Mouse (Mus musculus): ENCODE measurements around the gene Rab6a.
"Not testable (repeated sequence)": the region's sequence is repeated elsewhere in the genome, so short reads cannot be mapped to it uniquely, and the experiment has no call there.

Gene Rab6a

DNA sequence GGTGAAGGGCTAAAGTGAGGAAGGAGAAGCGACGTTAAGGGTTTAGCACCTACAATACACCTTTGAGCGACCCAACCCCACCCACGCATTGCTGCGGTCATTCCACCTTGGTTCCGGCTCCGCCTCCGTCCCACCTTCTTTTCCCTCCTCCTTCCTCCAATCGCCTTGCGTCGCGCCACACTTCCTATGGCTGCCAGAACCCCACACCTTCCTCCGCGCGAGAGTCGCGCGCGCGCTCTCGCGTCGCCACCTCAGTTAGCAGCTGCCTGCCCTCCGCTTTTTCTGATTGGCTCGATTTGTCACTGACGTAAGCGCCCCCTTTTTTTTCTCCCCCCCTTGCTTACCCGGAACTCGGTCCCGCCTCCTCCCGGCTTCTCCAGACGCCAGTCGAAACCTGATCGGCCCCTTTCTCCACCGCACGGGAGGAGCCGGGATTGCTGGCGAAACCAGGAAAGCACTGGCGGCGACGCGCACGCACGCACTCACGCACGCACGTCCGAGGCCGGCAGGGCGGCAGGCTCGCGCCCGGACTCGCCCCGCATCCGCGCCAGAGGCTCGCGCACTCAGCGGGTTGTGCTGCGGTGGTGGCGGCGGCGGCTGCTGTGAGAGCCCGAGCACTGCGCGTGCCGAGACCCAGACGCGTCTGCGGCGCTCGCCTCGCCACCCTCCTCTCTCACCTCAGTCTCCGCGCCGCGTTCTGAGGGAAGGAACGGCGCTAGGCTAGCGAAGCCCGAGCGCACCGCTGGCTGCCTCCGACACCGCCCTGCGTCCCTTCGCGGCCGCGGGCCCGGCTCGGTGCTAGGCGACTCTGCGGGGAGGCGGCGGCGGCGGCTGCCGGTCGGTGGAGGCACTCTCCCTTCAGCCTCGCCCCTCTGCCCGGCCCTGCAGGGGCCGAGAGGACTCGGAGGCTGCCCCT lies at the start of gene Rab6a:
Gene Rab6a (plus strand): TSS at position 197 of the 916 bp plus-strand sequence.
- in situ Hi-C loops (cut with MboI, MseI), result no loop called here

DNA sequence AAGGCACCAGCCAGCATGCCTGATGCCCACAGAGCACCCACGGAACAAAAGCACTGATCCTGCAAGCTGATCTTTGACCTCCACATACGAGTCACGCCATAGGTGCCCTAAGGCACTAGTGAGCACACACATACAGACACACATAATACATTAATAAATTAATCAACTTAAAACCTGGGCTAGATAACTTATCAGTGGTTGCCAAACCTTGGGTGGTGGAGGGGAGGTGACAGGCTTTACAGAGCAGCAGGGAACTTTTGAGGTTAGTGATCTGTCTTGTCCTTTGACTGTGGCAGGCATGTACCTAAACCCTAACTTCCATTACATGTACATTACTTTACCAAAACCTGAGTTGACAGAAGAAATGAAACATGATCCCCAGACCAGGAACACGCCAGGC lies 47.9 kb upstream of the Rab6a start:
- in situ Hi-C loops (cut with MboI, MseI), result no loop called here

DNA sequence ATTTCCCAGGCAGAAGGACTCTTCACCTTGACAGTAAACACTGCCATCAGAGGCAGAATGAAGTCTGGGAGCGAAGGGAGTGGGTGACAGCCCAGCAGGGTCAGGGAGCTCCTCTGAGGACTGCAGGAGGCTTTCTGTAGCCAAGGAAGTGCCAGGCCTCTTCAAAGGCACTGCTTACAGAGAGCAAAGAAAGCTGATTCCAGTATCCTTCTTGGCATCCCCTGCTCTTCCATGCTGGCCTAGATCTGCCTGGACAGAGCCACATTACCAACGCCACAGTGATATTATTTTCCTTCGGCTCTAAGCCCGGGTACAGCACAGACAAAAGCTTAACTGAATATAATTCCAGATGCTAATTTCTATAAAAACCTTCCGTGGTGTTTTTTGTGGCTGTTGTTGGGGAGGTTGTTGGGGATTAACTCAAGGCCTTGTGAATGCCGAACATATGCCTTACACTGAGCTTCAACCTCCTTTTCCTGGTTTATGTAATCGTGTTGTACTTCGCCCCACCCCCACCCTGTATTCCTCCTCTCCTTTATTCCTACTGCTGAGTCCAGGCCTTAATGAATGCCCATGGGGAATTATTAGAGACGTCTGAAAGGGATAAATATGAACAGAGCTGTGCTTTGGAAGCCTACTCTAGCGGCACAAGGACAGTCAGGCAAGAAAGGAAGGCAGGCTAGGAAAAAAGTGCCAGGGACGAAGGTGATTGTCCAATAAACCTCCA lies 45.2 kb upstream of the Rab6a start:
- in situ Hi-C loops (cut with MboI, MseI), result no loop called here

DNA sequence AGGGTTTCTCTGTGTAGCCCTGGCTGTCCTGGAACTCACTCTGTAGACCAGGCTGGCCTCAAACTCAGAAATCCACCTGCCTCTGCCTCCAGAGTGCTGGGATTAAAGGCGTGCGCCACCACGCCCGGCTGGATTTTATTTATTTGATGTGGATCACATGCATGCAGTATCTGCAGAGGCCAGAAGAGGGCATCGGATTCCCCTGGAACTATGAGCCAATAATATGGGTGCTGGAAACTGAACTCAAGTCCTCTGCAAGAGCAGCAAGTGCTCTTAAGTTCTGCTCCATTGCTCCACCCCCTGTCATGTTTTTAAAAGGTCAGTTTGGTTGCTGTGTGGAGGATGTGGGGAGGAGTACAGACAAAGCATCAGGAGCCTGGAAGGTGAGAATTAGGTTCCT lies 40.0 kb upstream of the Rab6a start:
- in situ Hi-C loops (cut with MboI, MseI), result not testable (repeated sequence)

DNA sequence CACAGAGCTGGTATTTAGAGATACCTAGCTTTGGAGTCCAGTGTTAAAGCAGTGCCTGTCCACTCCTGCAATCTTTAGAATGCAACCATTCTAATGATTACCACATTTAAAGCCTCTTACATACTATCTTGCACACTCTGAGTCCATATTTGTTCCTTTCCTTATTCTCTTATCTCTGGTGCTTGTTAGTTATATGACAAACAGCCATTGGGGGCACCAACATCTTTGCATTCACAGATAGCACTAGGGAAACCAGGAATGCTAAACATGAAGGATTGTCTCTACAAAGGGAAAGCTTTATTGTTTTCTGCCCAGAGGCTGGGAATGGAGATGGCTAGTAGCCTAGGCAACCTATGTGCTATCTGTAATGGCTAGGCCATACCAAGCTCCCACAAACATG lies 37.3 kb upstream of the Rab6a start:
- in situ Hi-C loops (cut with MboI, MseI), result no loop called here

DNA sequence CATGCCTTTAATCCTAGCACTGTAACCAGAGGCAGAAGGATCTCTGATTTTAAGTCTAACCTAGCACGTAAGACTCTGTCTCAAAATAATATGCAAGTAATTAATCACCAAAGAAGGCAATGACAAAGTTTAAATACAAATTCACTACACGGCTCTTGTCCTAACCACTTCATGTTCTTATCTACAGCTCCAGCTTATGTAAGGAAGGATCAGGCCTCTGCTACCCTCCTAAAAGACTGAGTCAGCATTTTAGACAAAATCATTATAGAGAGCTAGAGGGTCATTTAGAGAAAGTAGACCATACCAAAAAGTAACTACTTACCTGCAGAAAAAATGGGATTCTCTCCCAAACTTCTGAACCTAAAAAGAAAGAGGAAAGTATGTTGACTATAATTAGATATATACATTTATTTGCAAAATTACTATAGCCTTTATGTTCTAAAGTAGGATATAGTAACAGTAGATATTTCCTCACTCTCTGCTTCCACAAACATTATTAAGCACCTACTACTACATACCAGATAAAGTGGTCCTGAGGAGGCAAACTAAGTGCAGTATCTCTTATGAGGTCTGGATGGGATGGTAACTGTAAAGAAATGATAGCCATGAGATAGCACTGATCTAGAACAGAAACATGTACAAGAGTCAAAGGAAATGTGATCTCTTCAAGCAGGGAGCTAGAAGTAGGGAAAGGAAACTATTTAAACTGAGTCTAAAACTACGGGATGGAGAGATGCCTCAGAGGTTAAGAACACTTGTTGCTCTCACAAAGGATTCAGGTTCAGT lies 36.1 kb upstream of the Rab6a start:
- in situ Hi-C loops (cut with MboI, MseI), result no loop called here

DNA sequence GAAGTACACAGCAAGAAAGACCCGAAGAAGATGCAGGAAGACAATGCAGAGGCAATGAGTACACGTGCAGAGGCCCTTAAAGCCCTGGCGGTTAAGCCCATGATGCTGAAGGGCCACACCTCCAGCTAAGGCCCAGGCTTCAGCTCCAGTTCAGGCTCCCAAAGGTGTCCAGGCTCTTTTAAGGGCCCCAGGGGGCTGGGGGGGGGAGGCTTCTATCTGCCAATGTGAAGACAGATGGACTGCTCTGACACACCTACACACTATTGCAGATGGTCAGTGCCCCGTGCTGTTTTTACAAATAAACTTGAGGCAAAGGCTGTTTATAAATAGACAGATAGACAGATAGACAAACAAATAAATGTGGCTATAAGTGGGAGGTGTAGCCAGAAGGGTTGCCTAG lies 35.1 kb upstream of the Rab6a start:
- in situ Hi-C loops (cut with MboI, MseI), result no loop called here

DNA sequence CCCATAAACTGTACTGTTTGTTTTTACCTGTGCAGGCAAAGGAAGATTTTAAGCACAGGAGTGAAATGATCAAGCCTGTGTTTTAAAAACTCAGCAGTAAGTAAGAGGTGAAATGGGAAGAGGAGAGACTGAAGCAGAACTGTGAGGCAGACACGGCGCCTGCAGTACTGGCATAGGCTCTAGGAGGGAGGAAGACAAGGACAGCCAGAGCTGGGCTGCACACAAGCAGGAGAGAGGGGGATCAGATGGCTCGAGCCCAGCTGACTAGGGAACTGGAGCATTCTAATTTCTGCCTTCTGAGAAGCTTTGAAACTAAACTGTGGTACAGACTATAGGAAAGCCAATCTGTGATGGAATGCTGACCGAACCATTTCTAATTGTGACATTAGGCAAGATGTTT lies 34.5 kb upstream of the Rab6a start:
- in situ Hi-C loops (cut with MboI, MseI), result no loop called here

DNA sequence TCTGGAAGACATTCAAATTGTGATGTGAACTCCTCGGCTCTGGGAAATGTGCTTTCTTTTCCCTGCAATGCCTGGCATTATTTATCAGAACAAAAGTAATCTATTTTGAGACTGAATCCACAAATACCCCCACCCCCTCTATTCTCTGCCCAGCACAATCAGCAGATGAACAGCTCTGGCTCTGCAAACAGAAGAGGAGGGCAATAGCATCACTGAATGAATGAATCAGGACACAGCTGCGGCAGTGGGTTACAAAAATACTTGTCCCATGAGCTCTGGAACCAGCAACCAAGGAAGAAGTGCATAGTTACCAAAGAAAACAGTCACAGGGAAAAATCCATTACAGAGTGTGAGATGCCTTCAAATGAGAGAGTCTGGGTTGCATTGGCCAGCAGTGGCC lies 28.4 kb upstream of the Rab6a start:
- in situ Hi-C loops (cut with MboI, MseI), result no loop called here

DNA sequence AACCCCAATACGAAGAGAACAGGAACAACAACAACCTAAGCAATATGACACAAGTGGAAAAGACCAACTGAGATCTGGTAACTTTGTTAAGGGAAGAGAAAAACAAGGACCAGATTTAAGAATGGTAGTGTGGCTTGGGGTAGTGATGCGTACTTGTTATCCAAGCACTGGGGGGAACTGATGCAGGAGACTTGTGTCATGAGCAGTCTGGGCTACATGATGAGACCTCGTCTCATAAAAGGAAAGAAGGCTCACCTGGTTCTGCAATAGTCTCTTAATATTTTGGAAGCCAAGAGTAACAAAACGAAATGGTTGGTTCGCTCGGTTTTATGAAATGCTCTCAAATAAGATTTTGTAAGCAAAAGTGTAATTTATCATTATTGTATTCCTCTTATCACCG lies 25.0 kb upstream of the Rab6a start:
- in situ Hi-C loops (cut with MboI, MseI), result no loop called here

DNA sequence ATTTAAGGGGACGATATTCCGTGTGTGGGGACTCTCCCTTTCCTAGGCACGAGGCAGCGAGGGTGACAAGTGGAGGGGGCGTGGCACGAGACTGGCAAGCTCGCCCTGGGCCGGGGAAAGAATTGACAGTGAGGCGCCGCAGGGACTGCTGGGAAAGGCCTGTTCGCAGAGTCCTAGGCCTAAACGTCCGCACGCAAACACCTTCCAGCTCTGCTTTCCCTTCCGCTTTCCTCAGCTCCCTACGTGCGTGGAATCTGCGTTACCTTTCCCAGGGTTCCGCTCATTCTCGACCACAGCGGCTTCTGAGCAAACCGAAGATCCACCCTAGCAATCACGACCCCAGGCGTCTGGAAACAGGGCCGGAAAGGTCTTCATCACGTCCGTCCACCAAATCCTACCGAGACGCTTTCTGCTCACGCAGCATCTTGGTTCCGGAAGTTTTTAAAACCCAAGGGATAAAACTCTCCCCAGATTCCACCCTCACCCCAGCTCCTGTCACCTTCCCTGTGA lies 24.4 kb upstream of the Rab6a start:
- in situ Hi-C loops (cut with MboI, MseI), result no loop called here

DNA sequence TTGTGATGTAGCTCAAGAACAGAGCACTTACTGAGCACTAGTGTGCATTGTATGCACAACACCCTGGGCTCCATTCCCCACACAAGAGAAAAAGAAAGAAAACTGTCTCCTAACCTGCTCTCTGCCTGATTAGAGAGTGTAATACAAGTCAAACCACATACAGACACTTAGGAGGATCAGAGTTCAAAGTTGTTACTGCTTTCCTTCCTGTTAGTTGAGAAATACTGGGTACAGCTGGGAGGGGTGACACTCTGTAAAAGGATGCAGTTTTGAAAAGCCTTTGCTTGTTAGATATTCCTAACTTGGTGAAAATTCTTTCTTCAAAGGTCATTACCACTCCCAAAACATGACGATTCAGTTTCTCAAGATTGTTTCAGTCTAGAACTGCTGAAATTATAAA lies 17.4 kb upstream of the Rab6a start:
- in situ Hi-C loops (cut with MboI, MseI), result no loop called here

DNA sequence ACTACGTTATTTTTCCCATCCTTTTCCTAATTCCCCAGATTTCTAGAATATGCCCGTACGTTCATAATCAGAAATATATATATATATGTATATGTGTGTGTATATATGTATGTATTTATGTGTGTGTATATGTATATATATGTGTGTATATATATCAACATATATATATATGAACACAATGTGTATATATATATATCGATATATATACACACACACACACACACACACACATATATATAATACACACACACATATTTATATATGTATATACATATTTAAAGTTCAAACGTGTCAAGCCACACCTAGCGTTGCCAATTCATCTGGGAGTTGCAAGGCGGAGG lies 16.7 kb upstream of the Rab6a start:
- in situ Hi-C loops (cut with MboI, MseI), result no loop called here

DNA sequence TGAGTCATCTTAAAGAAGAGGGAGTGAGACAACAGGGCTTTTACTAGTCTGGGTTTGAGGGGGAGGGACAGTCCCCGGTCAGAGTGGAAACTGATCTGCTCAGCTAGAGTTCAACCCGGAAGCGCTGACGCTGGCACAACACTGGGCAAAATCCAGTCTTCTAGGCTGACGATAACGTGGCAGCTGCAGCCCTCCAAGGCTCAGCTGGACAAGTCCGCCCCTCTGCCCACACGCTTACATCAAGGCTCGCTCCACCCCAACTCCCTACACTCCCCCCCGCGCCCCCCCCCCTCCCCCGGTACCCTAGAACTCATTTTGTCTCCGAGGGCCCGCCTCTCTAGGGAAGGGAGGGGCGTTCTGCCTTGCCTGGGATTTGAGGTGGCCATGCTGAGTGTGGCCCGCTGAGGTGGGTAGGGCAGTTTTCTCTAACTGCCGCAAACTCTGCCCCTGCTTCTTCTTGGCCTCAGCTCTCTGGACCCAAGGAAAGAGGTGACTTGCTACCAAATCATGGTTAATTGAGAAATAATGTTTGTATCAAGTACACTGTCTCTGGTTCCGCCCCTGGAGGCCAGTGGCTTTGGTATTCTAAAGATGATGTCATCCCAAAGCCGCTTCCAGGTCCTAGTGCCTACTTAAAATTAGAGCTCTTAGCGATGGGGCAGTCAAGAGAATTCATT lies 16.2 kb upstream of the Rab6a start:
- in situ Hi-C loops (cut with MboI, MseI), result no loop called here

DNA sequence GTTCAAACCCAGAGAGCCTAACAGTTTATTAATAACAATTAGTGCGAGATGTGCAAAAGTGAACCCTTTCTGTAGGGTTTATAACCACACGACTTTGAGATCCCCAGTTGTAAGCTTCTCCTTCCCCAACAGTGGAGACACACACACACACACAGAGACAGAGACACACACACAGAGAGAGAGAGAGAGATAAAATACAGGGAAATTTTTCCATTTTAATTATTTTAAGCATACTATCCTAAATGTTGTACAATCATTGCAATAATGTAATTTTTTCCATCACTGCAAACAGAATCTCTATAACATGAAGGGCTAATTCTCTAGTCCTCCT lies 15.7 kb upstream of the Rab6a start:
- in situ Hi-C loops (cut with MboI, MseI), result no loop called here

DNA sequence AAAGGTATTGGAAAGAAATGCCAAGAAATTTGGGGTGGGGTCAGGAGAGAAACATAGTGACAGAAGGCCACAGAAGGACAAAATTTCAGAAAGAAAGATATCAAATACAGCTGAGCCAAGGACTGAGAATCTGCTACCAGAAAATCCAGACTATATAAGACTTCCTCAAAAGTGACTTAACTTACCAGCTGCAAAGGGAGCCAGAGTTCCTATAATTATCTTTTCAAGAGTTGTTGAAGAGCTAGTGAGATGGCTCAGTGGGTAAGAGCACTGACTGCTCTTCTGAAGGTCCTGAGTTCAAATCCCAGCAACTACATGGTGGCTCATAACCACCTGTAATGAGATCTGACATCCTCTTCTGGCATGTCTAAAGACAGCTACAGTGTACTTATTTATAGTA lies 13.9 kb upstream of the Rab6a start:
- in situ Hi-C loops (cut with MboI, MseI), result no loop called here

DNA sequence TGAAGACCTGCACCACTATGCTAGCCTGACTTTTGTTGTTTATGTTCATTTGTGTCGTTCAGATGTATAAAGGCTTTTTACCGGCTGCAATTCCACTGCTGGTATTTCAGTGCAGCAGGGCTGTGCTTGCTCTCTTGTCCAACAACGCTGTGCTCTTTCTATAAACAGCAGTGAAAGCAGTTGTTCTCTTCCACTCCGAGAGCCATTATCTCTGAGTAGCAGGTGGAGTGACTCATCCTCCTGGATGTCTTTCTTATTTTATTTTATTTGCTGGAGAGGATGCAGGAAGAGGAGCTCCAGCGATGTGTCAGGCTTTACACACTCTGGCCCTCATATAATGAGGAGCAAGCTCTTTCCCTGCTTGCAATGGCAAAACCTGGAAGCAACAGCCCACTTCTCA lies 7.0 kb upstream of the Rab6a start:
- in situ Hi-C loops (cut with MboI, MseI), result no loop called here

DNA sequence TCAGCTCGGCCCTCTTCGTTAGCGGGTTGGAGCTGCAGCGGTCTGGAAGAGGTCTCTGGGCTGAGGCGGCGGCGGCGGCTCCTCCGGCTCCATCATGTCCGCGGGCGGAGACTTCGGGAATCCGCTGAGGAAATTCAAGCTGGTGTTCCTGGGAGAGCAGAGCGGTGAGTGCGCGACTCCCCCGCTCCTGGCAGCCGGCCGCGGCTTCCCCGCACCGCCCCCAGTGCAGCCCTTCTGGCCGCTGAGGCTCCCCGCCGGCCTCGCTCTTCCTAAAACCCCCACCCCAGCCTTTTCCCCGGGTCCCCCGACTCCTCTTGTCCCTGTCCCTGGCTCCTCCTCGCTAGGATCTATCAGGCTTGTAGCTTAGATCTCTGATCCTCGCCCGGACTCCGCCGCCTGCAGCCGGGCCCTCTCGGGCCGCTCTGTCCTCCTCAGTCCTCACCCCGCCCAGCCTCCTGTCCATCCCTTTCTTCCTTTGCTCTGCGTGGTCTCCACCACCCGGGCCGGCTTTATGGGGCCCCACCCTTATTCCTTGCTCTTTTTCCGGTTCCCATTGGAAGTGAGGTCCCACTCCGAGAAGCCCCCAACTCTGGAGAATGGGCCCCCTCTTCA lies 1.0 kb downstream of the Rab6a start, which contains the start of gene Mrpl48:
Gene Mrpl48 (minus strand): TSS at position 172 of the 612 bp plus-strand sequence.
- in situ Hi-C loops (cut with MboI, MseI), result no loop called here

DNA sequence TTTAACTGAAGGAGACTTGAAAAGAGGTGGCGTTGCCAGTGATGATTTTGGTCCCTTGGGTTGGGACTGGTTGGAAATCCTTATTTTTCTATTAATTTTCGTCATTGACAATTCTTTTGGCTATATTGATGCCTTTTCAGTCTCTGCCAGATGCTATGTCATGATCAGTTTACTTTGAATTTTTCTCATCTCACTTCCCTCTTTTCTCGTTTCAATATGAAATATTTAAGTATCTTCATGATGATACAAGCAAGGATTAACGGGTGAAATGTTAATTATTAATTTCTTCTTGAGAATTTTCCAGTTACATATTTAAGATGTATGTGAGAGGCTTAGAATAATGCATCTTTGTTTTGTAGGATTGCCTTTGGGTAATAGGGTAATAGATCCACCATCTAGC lies 1.7 kb downstream of the Rab6a start:
- in situ Hi-C loops (cut with MboI, MseI), result no loop called here

DNA sequence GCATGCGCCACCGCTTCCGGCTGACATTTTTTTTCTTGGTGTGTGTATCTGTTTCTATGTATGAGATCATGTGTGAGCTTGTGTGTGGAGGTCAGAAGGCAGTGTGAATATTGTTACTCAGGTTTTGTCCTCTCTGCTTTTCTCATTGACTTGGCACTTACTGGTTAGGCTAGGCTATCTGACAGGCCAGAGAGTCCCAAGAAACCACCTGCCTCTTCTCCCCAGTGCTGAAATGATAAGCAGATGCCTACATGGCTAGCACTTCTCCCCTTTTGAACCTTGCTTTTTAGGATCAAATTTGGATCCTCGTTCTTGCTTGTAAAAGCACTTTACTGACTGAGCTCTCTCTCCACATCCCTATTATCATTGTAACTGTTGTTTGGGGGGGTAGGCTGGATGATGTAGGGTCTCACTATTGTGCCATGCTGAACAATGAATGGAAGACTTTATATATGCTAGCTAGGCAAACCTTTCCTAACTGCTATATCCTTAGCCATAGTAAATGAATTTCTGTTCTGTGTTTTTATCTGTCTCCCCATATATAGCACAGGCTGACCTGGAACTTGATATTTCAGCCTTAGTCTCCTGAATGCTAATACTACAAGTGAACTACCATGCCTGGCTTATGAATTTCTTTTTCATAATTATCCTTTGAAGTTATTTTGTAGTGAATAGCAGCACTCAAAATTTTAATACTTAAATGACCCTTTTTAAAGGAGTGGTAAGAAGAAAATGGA lies 9.1 kb downstream of the Rab6a start:
- in situ Hi-C loops (cut with MboI, MseI), result no loop called here
